Mouse (Mus musculus): ENCODE results near the gene Gm11757. TPM values are rescaled to one million over a fixed set of nuclear protein-coding genes. Genes with fewer than 3 reads are reported as not detected.

Gm11757 gene
- polyA plus RNA-seq (2014; fragmentation: Illumina TruSeq; extraction: RNeasy Lipid Tissue Mini Kit (QIAGEN cat#74804); ENCODE audit: low read depth, low replicate concordance), result not detected

GRCm38 (mm10) chr4:73891012-73891411, at the start of gene Gm11757:
Gene Gm11757, minus strand, starts transcription at chr4:73891112.

GRCm38 (mm10) chr4:73920660-73921059, 29.7 kb upstream of the Gm11757 start, which contains the start of gene Gm11756:
Gene Gm11756, minus strand, starts transcription at chr4:73920760.

GRCm38 (mm10) chr4:73905853-73906252, 14.9 kb upstream of the Gm11757 start, which contains the start of gene Gm13871:
Gene Gm13871, minus strand, starts transcription at chr4:73905953.

GRCm38 (mm10) chr4:73876166-73876565, 14.7 kb downstream of the Gm11757 start, which contains the start of gene Gm11758:
Gene Gm11758, minus strand, starts transcription at chr4:73876266.

Other genes with a start within 250 kb of the Gm11757 start
- not detected for gene Gm11239, start 222.8 kb downstream of the Gm11757 start, polyA plus RNA-seq (2014; fragmentation: Illumina TruSeq; extraction: RNeasy Lipid Tissue Mini Kit (QIAGEN cat#74804); ENCODE audit: low read depth, low replicate concordance)
- gene Gm428, start 207.6 kb downstream of the Gm11757 start, polyA plus RNA-seq (2014; fragmentation: Illumina TruSeq; extraction: RNeasy Lipid Tissue Mini Kit (QIAGEN cat#74804); ENCODE audit: low read depth, low replicate concordance), result not detected
- 3.6 TPM for gene Rasef, start 100.1 kb downstream of the Gm11757 start, polyA plus RNA-seq (2014; fragmentation: Illumina TruSeq; extraction: RNeasy Lipid Tissue Mini Kit (QIAGEN cat#74804); ENCODE audit: low read depth, low replicate concordance)
- not detected for gene Gm11758, start 14.8 kb downstream of the Gm11757 start, polyA plus RNA-seq (2014; fragmentation: Illumina TruSeq; extraction: RNeasy Lipid Tissue Mini Kit (QIAGEN cat#74804); ENCODE audit: low read depth, low replicate concordance)
- gene Gm13871, start 14.8 kb upstream of the Gm11757 start, polyA plus RNA-seq (2014; fragmentation: Illumina TruSeq; extraction: RNeasy Lipid Tissue Mini Kit (QIAGEN cat#74804); ENCODE audit: low read depth, low replicate concordance), result not detected
- gene Gm11756, start 29.6 kb upstream of the Gm11757 start, polyA plus RNA-seq (2014; fragmentation: Illumina TruSeq; extraction: RNeasy Lipid Tissue Mini Kit (QIAGEN cat#74804); ENCODE audit: low read depth, low replicate concordance), result not detected
- gene 2310002L09Rik, start 59.7 kb upstream of the Gm11757 start, polyA plus RNA-seq (2014; fragmentation: Illumina TruSeq; extraction: RNeasy Lipid Tissue Mini Kit (QIAGEN cat#74804); ENCODE audit: low read depth, low replicate concordance), result not detected
- 0.28 TPM for gene Frmd3, start 122.3 kb upstream of the Gm11757 start, polyA plus RNA-seq (2014; fragmentation: Illumina TruSeq; extraction: RNeasy Lipid Tissue Mini Kit (QIAGEN cat#74804); ENCODE audit: low read depth, low replicate concordance)